Mouse (Mus musculus) heart, embryonic 15.5 days (tissue): ENCODE results near the gene Slc26a11. TPM values are rescaled to one million over a fixed set of nuclear protein-coding genes. Genes with fewer than 3 reads are reported as not detected.

Experiments
- ATAC-seq: fragments of 200-750 bp; cut with Nextera tagmentation; replicated peaks from 2 replicates; pipeline ENCODE4 v1.8.0; 2017; ENCODE audit warnings: low read depth, moderate TSS enrichment; ENCODE audit not compliant: insufficient number of reproducible peaks, insufficient read depth, low FRiP score
- H3K27ac ChIP-seq: fragments of 300-500 bp; sonication (generic); 2 replicates; pipeline ENCODE4 v1.5.1; 2015; ENCODE audit warnings: mild to moderate bottlenecking, inconsistent platforms
- H3K27me3 ChIP-seq: fragments of 300-500 bp; sonication (generic); 2 replicates; pipeline ENCODE4 v1.6.1; 2015; ENCODE audit warnings: inconsistent platforms
- H3K36me3 ChIP-seq: fragments of 300-500 bp; sonication (generic); 2 replicates; pipeline ENCODE4 v1.6.1; 2015; ENCODE audit warnings: mild to moderate bottlenecking, inconsistent platforms
- H3K4me1 ChIP-seq: fragments of 300-500 bp; sonication (generic); replicated peaks from 2 replicates; pipeline ENCODE4 v1.6.1; 2015; ENCODE audit warnings: inconsistent platforms
- H3K4me2 ChIP-seq: fragments of 300-500 bp; sonication (generic); 2 replicates; pipeline ENCODE4 v1.6.1; 2015; ENCODE audit warnings: inconsistent platforms, mild to moderate bottlenecking, moderate library complexity
- H3K4me3 ChIP-seq: fragments of 300-500 bp; sonication (generic); 2 replicates; pipeline ENCODE4 v1.5.1; 2015; ENCODE audit warnings: mild to moderate bottlenecking, inconsistent platforms
- H3K9ac ChIP-seq: fragments of 300-500 bp; sonication (generic); 2 replicates; pipeline ENCODE4 v1.6.1; 2015; ENCODE audit warnings: mild to moderate bottlenecking, inconsistent platforms
- H3K9me3 ChIP-seq: fragments of 300-500 bp; sonication (generic); replicated peaks from 2 replicates; pipeline ENCODE4 v1.6.1; 2016; ENCODE audit warnings: inconsistent platforms
- WGBS: fragments of 180-500 bp; shearing (Covaris S2); methylation state at CpG from one replicate; pipeline ENCODE4 v1.1.7; 2015; ENCODE audit warnings: mixed read lengths; 5-methylcytosine and 5-hydroxymethylcytosine counted together
- polyA plus RNA-seq: library from polyadenylated mRNA; unstranded; fragments of >200 nt; fragmentation: Nextera tagmentation; extraction: Ambion mirVana; gene quantifications from 2 replicates; pipeline ENCODE4 v1.2.1, GENCODE M21; 2015

Slc26a11 gene
- polyA plus RNA-seq, 1 experiment from 2014 or later: 9.0 TPM

- no peaks in the 10 kb centered on the region for H3K36me3 ChIP-seq
- peaks cover 54% of the 10 kb centered on the region for H3K4me1 ChIP-seq
- ATAC-seq: peak; percentile 53
- peak overlapping the region; percentile 95 for H3K4me2 ChIP-seq
- H3K9me3 ChIP-seq: no peaks in the 10 kb centered on the region
- peak overlapping the region; percentile 83 for H3K4me3 ChIP-seq
- H3K9ac ChIP-seq: peak overlapping the region; percentile 83
- 0 out of 2 replicates have a peak, but pooled peaks cover 3% of the 10 kb centered on the region for H3K27me3 ChIP-seq
- WGBS: 2% methylated on average over 53 of the region's 53 CpGs
- peak overlapping the region; percentile 99 for H3K27ac ChIP-seq
Observed at GRCm38 (mm10) chr11:119390271-119391231, 35.2 kb downstream of the Slc26a11 start.

- Histone ChIP-seq H3K9me3 (no peaks in the 10 kb centered on the region), H3K27ac (peak overlapping the region; percentile 99), H3K4me3 (peak overlapping the region; percentile 83), H3K36me3 (peaks cover 6% of the 10 kb centered on the region; the same call in 1 of the 2 replicates), H3K27me3 (0 out of 2 replicates have a peak, but pooled peaks cover 3% of the 10 kb centered on the region), H3K4me2 (peak overlapping the region; percentile 95), H3K9ac (0 out of 2 replicates have a peak overlapping the region, but pooled peaks have one; percentile 83), H3K4me1 (peaks cover 54% of the 10 kb centered on the region)
- no peak for ATAC-seq
- 36% methylated on average over 7 of the region's 7 CpGs for WGBS
Observed at GRCm38 (mm10) chr11:119391386-119392000, 36.1 kb downstream of the Slc26a11 start.

- H3K9ac ChIP-seq: peak overlapping the region; percentile 44; the same call in 1 of the 2 replicates
- peak overlapping the region; percentile 99 for H3K27ac ChIP-seq
- peak overlapping the region; percentile 83 for H3K4me3 ChIP-seq
- WGBS: 12% methylated on average over 12 of the region's 12 CpGs
- no peak; the same call in 1 of the 2 replicates for ATAC-seq
- H3K27me3 ChIP-seq: 0 out of 2 replicates have a peak, but pooled peaks cover 3% of the 10 kb centered on the region
- peak overlapping the region; percentile 95 for H3K4me2 ChIP-seq
- H3K36me3 ChIP-seq: peaks cover 9% of the 10 kb centered on the region; the same call in 1 of the 2 replicates
- no peaks in the 10 kb centered on the region for H3K9me3 ChIP-seq
- peaks cover 49% of the 10 kb centered on the region for H3K4me1 ChIP-seq
Observed at GRCm38 (mm10) chr11:119392001-119392614, 36.8 kb downstream of the Slc26a11 start.

GRCm38 (mm10) chr11:119392800-119393482 is 37.6 kb downstream of the Slc26a11 start, which contains the start of gene Rnf213:
Gene Rnf213 (plus strand): TSS chr11:119393100.
- 0 out of 2 replicates have a peak, but pooled peaks cover 3% of the 10 kb centered on the region for H3K27me3 ChIP-seq
- peaks cover 9% of the 10 kb centered on the region; the same call in 1 of the 2 replicates for H3K36me3 ChIP-seq
- H3K4me2 ChIP-seq: peak within 1 kb of the TSS; percentile 95
- WGBS: under 1% methylated on average over 19 of the region's 19 CpGs
- peaks cover 41% of the 10 kb centered on the region for H3K4me1 ChIP-seq
- peak within 1 kb of the TSS; percentile 99 for H3K27ac ChIP-seq
- peak within 1 kb of the TSS; percentile 61 for H3K9ac ChIP-seq
- no peaks in the 10 kb centered on the region for H3K9me3 ChIP-seq
- H3K4me3 ChIP-seq: peak within 1 kb of the TSS; percentile 83
- peak; percentile 42 for ATAC-seq

- peaks cover 9% of the 10 kb centered on the region; the same call in 1 of the 2 replicates for H3K36me3 ChIP-seq
- H3K4me3 ChIP-seq: peak overlapping the region; percentile 83
- no peak for ATAC-seq
- H3K27me3 ChIP-seq: 0 out of 2 replicates have a peak, but pooled peaks cover 3% of the 10 kb centered on the region
- H3K27ac ChIP-seq: peak overlapping the region; percentile 99
- H3K9ac ChIP-seq: peak overlapping the region; percentile 61
- peak overlapping the region; percentile 95 for H3K4me2 ChIP-seq
- peaks cover 38% of the 10 kb centered on the region for H3K4me1 ChIP-seq
- WGBS: 23% methylated on average over 7 of the region's 7 CpGs
- H3K9me3 ChIP-seq: no peaks in the 10 kb centered on the region
Observed at GRCm38 (mm10) chr11:119393483-119393804, 38.1 kb downstream of the Slc26a11 start.

GRCm38 (mm10) chr11:119394210-119394609 is 38.9 kb downstream of the Slc26a11 start:
- Histone ChIP-seq H3K9me3 (no peaks in the 10 kb centered on the region), H3K36me3 (peaks cover 9% of the 10 kb centered on the region; the same call in 1 of the 2 replicates), H3K9ac (no peak overlapping the region), H3K4me1 (peaks cover 38% of the 10 kb centered on the region), H3K27me3 (0 out of 2 replicates have a peak, but pooled peaks cover 3% of the 10 kb centered on the region), H3K27ac (no peak overlapping the region), H3K4me3 (0 out of 2 replicates have a peak overlapping the region, but pooled peaks have one; percentile 0), H3K4me2 (peak overlapping the region; percentile 95)
- ATAC-seq: no peak
- WGBS: 65% methylated on average over 6 of the region's 6 CpGs

GRCm38 (mm10) chr11:119395394-119395793 is 40.0 kb downstream of the Slc26a11 start:
- no peak for ATAC-seq
- 54% methylated on average over 7 of the region's 7 CpGs for WGBS
- no peak overlapping the region for H3K27ac ChIP-seq
- H3K9me3 ChIP-seq: no peaks in the 10 kb centered on the region
- H3K36me3 ChIP-seq: peaks cover 9% of the 10 kb centered on the region; the same call in 1 of the 2 replicates
- 0 out of 2 replicates have a peak, but pooled peaks cover 3% of the 10 kb centered on the region for H3K27me3 ChIP-seq
- peak overlapping the region; percentile 95; the same call in 1 of the 2 replicates for H3K4me2 ChIP-seq
- H3K4me3 ChIP-seq: no peak overlapping the region
- H3K9ac ChIP-seq: no peak overlapping the region
- peaks cover 32% of the 10 kb centered on the region for H3K4me1 ChIP-seq

- no peaks in the 10 kb centered on the region for H3K9me3 ChIP-seq
- H3K4me3 ChIP-seq: no peak overlapping the region
- H3K4me1 ChIP-seq: peaks cover 29% of the 10 kb centered on the region
- 0 out of 2 replicates have a peak, but pooled peaks cover 3% of the 10 kb centered on the region for H3K27me3 ChIP-seq
- 44% methylated on average over 13 of the region's 13 CpGs for WGBS
- no peak overlapping the region for H3K27ac ChIP-seq
- H3K4me2 ChIP-seq: no peak overlapping the region
- no peak overlapping the region for H3K9ac ChIP-seq
- no peak for ATAC-seq
- peaks cover 9% of the 10 kb centered on the region; the same call in 1 of the 2 replicates for H3K36me3 ChIP-seq
Observed at GRCm38 (mm10) chr11:119395931-119396330, 40.6 kb downstream of the Slc26a11 start.

GRCm38 (mm10) chr11:119396461-119396860 is 41.1 kb downstream of the Slc26a11 start:
- no peak for ATAC-seq
- Histone ChIP-seq H3K4me3 (no peak overlapping the region), H3K4me1 (peaks cover 24% of the 10 kb centered on the region), H3K9ac (no peak overlapping the region), H3K27ac (no peak overlapping the region), H3K9me3 (no peaks in the 10 kb centered on the region), H3K36me3 (peaks cover 9% of the 10 kb centered on the region; the same call in 1 of the 2 replicates), H3K27me3 (0 out of 2 replicates have a peak, but pooled peaks cover 3% of the 10 kb centered on the region), H3K4me2 (no peak overlapping the region)
- WGBS: 77% methylated on average over 7 of the region's 7 CpGs

- Histone ChIP-seq H3K9ac (no peak overlapping the region), H3K9me3 (no peaks in the 10 kb centered on the region), H3K4me2 (no peak overlapping the region), H3K27me3 (no peaks in the 10 kb centered on the region), H3K4me3 (no peak overlapping the region), H3K4me1 (no peaks in the 10 kb centered on the region), H3K36me3 (peaks cover 15% of the 10 kb centered on the region), H3K27ac (no peak overlapping the region)
- no peak for ATAC-seq
- 58% methylated on average over 11 of the region's 11 CpGs for WGBS
Observed at GRCm38 (mm10) chr11:119402501-119403160, 47.3 kb downstream of the Slc26a11 start.
